Comparison of ENCODE assay signal across 22 mouse cellular contexts in genomic region chr6:140852420-140852819, GRCm38 (mm10).
DNase-seq lines count a peak whose midpoint lies in the region; ATAC-seq and TF ChIP-seq lines count a peak whose summit lies in the region.
"Had no signal": no experiment of that assay in that cellular context is flagged by ENCODE, and none has a peak within 500 bp of the region (broad histone marks: within the 10 kb centered on the region; RNA-seq: fewer than 3 reads in every experiment).

No protein-coding gene starts in this region.

- H3K4me1 ChIP-seq in forebrain, embryonic 11.5 days (replicated peaks; ENCODE audit: control insufficient read depth, insufficient read depth, low read length): peaks cover 3% of the 10 kb centered on the region; the same call in 1 of the 2 replicates
- peaks cover 27% of the 10 kb centered on the region for H3K4me1 ChIP-seq in forebrain, embryonic 13.5 days
- H3K4me1 ChIP-seq in midbrain, postnatal 0 days (ENCODE audit: insufficient read depth, low read length): peaks cover 7% of the 10 kb centered on the region; the same call in 1 of the 2 replicates
- peaks cover 6% of the 10 kb centered on the region; the same call in 1 of the 2 replicates for H3K4me1 ChIP-seq in midbrain, embryonic 11.5 days (ENCODE audit: control insufficient read depth, insufficient read depth, low read length)
- H3K4me1 ChIP-seq in hindbrain, postnatal 0 days (ENCODE audit: insufficient read depth, low read length): 0 out of 2 replicates have a peak, but pooled peaks cover 7% of the 10 kb centered on the region

- no peak overlapping the region for H3K4me3 ChIP-seq in forebrain, embryonic 11.5 days (ENCODE audit: low read depth, low read length)
- H3K4me3 ChIP-seq in forebrain, embryonic 13.5 days: no peak overlapping the region
- no peak overlapping the region for H3K4me3 ChIP-seq in midbrain, postnatal 0 days (ENCODE audit: low read depth, low read length)
- H3K4me3 ChIP-seq in midbrain, embryonic 11.5 days (ENCODE audit: low read depth, low read length): no peak overlapping the region
- H3K4me3 ChIP-seq in hindbrain, postnatal 0 days (ENCODE audit: low read length): no peak overlapping the region
- H3K4me3 ChIP-seq: midbrain, embryonic 15.5 days had no signal

- H3K9ac ChIP-seq in forebrain, embryonic 11.5 days (ENCODE audit: low read length): no peak overlapping the region
- no peak overlapping the region for H3K9ac ChIP-seq in forebrain, embryonic 13.5 days
- H3K9ac ChIP-seq in midbrain, postnatal 0 days (replicated peaks; ENCODE audit: low read length, poor library complexity, severe bottlenecking): no peak overlapping the region
- no peak overlapping the region for H3K9ac ChIP-seq in midbrain, embryonic 11.5 days (ENCODE audit: low read length)
- no peak overlapping the region for H3K9ac ChIP-seq in hindbrain, postnatal 0 days (replicated peaks; ENCODE audit: low read length)
- H3K9ac ChIP-seq: midbrain, embryonic 15.5 days had no signal

- H3K4me2 ChIP-seq in forebrain, embryonic 11.5 days (ENCODE audit: low read depth, low read length, severe bottlenecking): no peak overlapping the region
- no peak overlapping the region for H3K4me2 ChIP-seq in forebrain, embryonic 13.5 days
- no peak overlapping the region for H3K4me2 ChIP-seq in midbrain, postnatal 0 days (ENCODE audit: low read depth, low read length, poor library complexity, severe bottlenecking)
- no peak overlapping the region for H3K4me2 ChIP-seq in midbrain, embryonic 11.5 days
- no peak overlapping the region for H3K4me2 ChIP-seq in hindbrain, postnatal 0 days (ENCODE audit: low read depth, low read length)
- H3K4me2 ChIP-seq: heart, embryonic 11.5 days; midbrain, embryonic 15.5 days had no signal

- no peak for DNase-seq in forebrain, embryonic 11.5 days (ENCODE audit: low spot score)
- DNase-seq in midbrain, postnatal 0 days (ENCODE audit: low spot score): peak; percentile 14
- DNase-seq in midbrain, embryonic 11.5 days (ENCODE audit: low spot score, missing footprints): no peak
- DNase-seq in brain, adult 2 months (ENCODE audit: low read depth, low spot score): peak; percentile 77
- no peak for DNase-seq in hindbrain, postnatal 0 days (ENCODE audit: low spot score)
- no peak for DNase-seq in kidney, postnatal 36 days
- DNase-seq in natural killer cell, adult 2 months (ENCODE audit: low spot score in 2 of 2): no peak
- DNase-seq: adrenal gland, postnatal 36 days; cerebellum, adult 2 months; cerebellum, postnatal 36 days; heart, postnatal 10 days; kidney, adult 2 months; kidney, postnatal 10 days; left cerebral cortex, postnatal 4 days; liver; lung, postnatal 10 days had no signal

- no peaks in the 10 kb centered on the region for H3K9me3 ChIP-seq in forebrain, embryonic 11.5 days (ENCODE audit: control insufficient read depth, low read length)
- no peaks in the 10 kb centered on the region for H3K9me3 ChIP-seq in forebrain, embryonic 13.5 days (replicated peaks)
- H3K9me3 ChIP-seq in midbrain, postnatal 0 days (ENCODE audit: low read length): no peaks in the 10 kb centered on the region
- no peaks in the 10 kb centered on the region for H3K9me3 ChIP-seq in midbrain, embryonic 11.5 days (ENCODE audit: control insufficient read depth, low read length)
- no peaks in the 10 kb centered on the region for H3K9me3 ChIP-seq in hindbrain, postnatal 0 days (ENCODE audit: low read length)
- H3K9me3 ChIP-seq: midbrain, embryonic 15.5 days had no signal

- ATAC-seq in forebrain, embryonic 11.5 days (replicated peaks; ENCODE audit: low FRiP score): peak; percentile 38; the same call in 1 of the 2 replicates
- no peak for ATAC-seq in forebrain, embryonic 13.5 days
- ATAC-seq in midbrain, postnatal 0 days (ENCODE audit: low FRiP score): no peak
- ATAC-seq in midbrain, embryonic 11.5 days (ENCODE audit: low FRiP score): no peak
- 0 out of 2 replicates have a peak, but pooled peaks have one; percentile 56 for ATAC-seq in hindbrain, postnatal 0 days
- ATAC-seq: CD4-positive, CD25-positive, alpha-beta regulatory T cell, adult 4 months; forebrain, embryonic 14.5 days; midbrain, embryonic 15.5 days had no signal

- no peak for TF ChIP-seq CTCF in midbrain, postnatal 0 days (IDR thresholded peaks at IDR 0.05)
- TF ChIP-seq CTCF in hindbrain, postnatal 0 days (IDR thresholded peaks at IDR 0.05; ENCODE audit: low read depth): no peak

- no peaks in the 10 kb centered on the region for H3K36me3 ChIP-seq in forebrain, embryonic 11.5 days (ENCODE audit: control insufficient read depth, insufficient read depth, low read length)
- no peaks in the 10 kb centered on the region for H3K36me3 ChIP-seq in forebrain, embryonic 13.5 days (ENCODE audit: poor library complexity, severe bottlenecking)
- H3K36me3 ChIP-seq in midbrain, postnatal 0 days (ENCODE audit: insufficient read depth, low read length): no peaks in the 10 kb centered on the region
- no peaks in the 10 kb centered on the region for H3K36me3 ChIP-seq in midbrain, embryonic 11.5 days (ENCODE audit: control insufficient read depth, insufficient read depth, low read length)
- no peaks in the 10 kb centered on the region for H3K36me3 ChIP-seq in hindbrain, postnatal 0 days (ENCODE audit: insufficient read depth, low read length)
- H3K36me3 ChIP-seq: midbrain, embryonic 15.5 days had no signal

- WGBS in forebrain, embryonic 11.5 days: 57% methylated on average over 5 of the region's 5 CpGs
- 47% methylated on average over 5 of the region's 5 CpGs for WGBS in forebrain, embryonic 13.5 days
- 45% methylated on average over 5 of the region's 5 CpGs for WGBS in midbrain, postnatal 0 days
- WGBS in midbrain, embryonic 11.5 days: 60% methylated on average over 5 of the region's 5 CpGs
- 48% methylated on average over 5 of the region's 5 CpGs for WGBS in hindbrain, postnatal 0 days

- H3K27me3 ChIP-seq in forebrain, embryonic 11.5 days (ENCODE audit: control insufficient read depth, insufficient read depth, low read length): no peaks in the 10 kb centered on the region
- no peaks in the 10 kb centered on the region for H3K27me3 ChIP-seq in forebrain, embryonic 13.5 days
- no peaks in the 10 kb centered on the region for H3K27me3 ChIP-seq in midbrain, postnatal 0 days (ENCODE audit: insufficient read depth, low read length)
- H3K27me3 ChIP-seq in midbrain, embryonic 11.5 days (ENCODE audit: control insufficient read depth, insufficient read depth, low read length): no peaks in the 10 kb centered on the region
- no peaks in the 10 kb centered on the region for H3K27me3 ChIP-seq in hindbrain, postnatal 0 days (ENCODE audit: insufficient read depth, low read length)
- H3K27me3 ChIP-seq: midbrain, embryonic 15.5 days had no signal

- H3K27ac ChIP-seq in forebrain, embryonic 11.5 days (ENCODE audit: low read depth, low read length): no peak overlapping the region
- H3K27ac ChIP-seq in forebrain, embryonic 13.5 days: no peak overlapping the region
- H3K27ac ChIP-seq in midbrain, postnatal 0 days (ENCODE audit: low read depth, low read length): no peak overlapping the region
- H3K27ac ChIP-seq in midbrain, embryonic 11.5 days (ENCODE audit: low read depth, low read length): no peak overlapping the region
- H3K27ac ChIP-seq in hindbrain, postnatal 0 days: no peak overlapping the region
- H3K27ac ChIP-seq: midbrain, embryonic 15.5 days; stomach, postnatal 0 days had no signal

Comparison
In these comparisons a context has a peak if more than half of its experiments do, and no peak if none do; other contexts are left out.
1. ATAC-seq: peak in forebrain, embryonic 11.5 days (single experiment) and hindbrain, postnatal 0 days (single experiment); none in forebrain, embryonic 13.5 days (single experiment), midbrain, postnatal 0 days (single experiment) and midbrain, embryonic 11.5 days (single experiment).
2. DNase-seq: peak in midbrain, postnatal 0 days (single experiment) and brain, adult 2 months (single experiment); none in forebrain, embryonic 11.5 days (single experiment), midbrain, embryonic 11.5 days (single experiment), hindbrain, postnatal 0 days (single experiment), kidney, postnatal 36 days (0 of 2) and natural killer cell, adult 2 months (0 of 2).